Mouse (Mus musculus) frontal cortex, adult (tissue): ENCODE results near the gene Apobec4.
"Not testable (repeated sequence)": the region's sequence is repeated elsewhere in the genome, so short reads cannot be mapped to it uniquely, and the experiment has no call there.

ENCODE experiments used
- ATAC-seq: cut with Nextera tagmentation; 2 replicates; pipeline ENCODE4 v1.9.2; 2017; ENCODE audit warnings: mild to moderate bottlenecking, moderate library complexity, mixed read lengths; ENCODE audit not compliant: low TSS enrichment

Gene Apobec4

DNA sequence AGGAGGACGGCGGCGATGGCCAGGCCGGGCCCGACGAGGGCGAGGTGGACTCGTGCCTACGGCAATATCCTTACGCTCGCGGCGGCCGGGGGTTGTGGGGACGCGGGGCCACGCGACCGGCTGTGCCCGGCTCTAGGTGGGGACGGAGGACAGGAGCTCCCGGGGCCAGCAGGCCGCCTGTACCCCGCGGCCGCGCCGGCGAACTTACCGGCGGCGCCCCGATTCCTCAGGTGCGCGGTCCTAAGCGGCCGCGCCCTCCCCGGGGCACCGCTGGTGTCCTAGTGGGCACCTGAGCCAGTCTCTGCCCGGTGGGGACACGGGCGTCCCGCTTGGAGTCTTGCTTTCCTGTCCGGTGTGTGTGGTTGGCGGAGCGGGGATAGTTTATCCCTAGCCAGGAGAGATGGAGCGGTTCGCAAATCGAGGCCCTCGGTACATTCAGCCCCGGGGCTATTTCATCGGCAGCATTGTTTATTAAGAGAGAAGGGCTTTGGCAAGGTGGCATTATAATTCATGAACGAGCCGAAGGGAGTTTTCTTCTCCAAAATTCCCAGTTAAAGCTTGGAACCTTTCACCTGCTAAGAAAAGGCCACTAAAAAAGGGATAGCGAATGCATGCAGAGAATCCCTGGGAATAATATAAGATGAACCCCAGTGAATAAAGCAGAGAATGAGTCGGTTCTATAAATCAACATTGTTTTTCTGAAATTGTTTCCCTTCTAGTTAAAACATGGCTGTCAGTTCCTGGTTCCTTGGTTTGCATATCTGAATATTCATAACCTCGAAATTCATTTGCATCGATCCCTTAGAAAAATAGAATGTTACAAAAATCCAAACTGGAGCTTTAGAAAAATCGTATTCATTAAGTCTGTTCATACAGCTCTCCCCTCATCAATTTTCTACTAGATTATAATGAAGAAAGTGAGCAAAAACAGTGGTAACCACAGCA lies 16.7 kb downstream of the Apobec4 start:
- ATAC-seq = peak; percentile 26

DNA sequence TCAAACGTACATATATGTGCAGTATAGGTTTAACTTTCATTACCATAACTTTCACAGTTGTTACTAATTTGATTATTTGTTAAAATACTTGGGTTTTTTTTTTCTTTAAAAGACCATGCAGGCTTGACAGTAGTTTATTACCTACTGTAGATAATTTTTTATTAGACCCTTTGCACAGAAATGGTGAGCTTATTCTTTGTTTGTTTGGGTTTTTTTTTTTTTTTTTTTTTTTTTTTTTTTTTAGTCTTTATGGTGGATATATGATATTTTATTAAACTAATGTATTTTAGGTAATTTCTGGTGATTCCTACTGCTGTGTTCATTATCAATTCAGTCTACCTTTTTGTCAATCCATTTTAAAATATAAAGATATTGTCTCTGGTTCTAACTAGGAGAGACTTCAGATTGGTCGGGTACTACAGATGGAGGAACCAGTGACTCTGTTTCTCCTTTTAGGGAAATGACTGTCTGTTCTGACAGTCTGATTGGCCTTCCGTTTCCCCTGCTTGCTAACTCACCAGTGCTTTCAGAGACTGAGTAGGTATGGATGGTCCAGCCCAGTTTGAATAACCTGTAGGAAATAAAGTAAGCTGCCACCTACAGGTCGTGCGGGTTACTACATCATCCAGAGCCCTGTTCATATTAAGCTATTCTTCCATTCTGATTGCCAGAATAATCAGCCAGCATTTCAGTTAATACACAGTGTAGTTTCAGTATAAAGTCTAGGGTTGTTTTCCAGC lies 17.6 kb downstream of the Apobec4 start:
- peak; percentile 36 for ATAC-seq

DNA sequence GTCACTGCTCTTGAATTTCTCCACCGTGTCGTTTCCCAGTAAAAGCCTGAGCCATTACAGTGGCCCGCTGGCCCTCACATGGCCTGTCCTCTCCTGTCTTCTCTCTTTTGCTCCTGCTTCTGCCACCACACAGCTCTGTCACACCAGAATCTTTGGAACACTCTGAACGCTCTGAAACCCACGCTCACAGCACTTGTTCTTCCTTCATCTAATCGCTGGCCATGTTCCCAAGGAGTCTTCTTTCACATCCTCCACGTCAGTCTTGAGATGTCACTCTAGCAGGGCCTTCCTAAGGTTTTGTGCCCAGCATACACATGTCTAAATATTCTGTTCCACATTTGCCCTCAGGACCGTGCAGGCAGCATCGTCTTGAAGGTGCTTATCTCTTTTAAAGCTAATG lies 20.7 kb downstream of the Apobec4 start:
- peak; percentile 35; the same call in 1 of the 2 replicates for ATAC-seq

DNA sequence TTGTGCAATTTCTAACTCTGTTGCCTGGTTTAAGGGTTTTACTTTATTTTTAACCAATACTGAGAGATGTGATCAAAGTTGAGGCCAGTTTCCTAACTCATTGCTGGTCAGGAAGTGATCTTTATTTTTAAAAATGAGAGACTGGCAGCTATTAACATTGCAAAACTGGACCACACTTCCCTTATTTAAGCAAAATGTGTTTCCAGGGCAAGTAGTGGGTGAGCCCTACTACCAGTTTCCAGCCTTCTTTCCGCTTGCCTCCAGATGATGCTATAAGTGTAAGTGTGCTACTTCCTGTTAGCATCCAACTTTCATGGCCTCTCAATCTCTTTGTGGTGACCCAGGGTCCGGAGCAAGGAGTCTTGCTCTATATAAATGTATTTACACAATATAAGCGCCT lies 24.2 kb downstream of the Apobec4 start:
- not testable (repeated sequence) for ATAC-seq

DNA sequence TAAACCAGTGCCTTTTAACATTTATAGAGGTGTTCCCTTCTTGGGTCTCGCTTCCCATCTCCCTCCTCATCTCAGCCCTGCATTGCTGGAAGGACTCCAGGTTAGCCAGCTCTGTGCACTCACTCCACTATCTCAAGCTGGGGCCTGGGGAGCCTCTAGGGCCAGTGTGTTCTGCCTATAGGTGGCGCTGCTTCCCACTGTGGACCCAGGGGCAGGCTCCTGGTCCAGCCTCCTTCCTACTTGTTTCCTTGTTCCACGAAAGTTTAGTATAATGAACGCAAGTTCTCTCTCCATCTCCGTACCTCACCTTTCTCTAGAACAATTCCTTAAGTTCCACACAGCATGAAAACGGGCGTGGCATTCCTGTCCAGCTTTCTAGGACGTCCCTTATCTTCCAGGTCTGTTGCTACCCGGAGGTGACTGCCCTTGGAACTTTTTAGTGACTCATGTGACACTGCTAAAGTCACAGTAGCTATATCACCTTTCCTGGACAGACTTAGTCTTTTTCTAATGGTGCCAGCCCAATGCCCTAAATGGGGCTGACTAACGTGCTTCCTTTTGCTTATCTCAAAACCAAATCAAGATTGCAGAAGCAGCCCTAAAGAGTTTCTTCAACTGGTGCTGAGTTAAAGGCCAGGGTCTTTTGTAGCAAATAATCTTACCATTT lies 28.9 kb downstream of the Apobec4 start:
- ATAC-seq = peak; percentile 86

DNA sequence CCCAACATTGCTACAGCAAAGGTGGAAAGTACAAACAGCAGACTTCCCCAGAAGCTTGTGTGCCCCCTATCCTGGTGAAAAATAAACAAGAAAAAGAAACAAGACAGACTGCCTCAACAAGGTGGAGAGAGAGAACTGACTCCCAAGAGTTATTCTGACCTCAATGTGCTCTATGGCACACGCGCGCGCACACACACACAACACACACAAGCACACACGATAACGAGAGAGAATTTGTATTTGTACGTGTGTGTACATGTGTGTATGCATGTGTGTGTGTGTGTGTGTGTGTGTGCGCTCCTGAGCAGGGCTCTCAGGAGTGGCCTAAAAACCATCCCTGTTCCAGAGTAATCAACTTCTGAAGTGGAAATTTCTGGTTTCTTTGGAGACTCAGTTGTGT lies 34.3 kb downstream of the Apobec4 start:
- no peak for ATAC-seq

DNA sequence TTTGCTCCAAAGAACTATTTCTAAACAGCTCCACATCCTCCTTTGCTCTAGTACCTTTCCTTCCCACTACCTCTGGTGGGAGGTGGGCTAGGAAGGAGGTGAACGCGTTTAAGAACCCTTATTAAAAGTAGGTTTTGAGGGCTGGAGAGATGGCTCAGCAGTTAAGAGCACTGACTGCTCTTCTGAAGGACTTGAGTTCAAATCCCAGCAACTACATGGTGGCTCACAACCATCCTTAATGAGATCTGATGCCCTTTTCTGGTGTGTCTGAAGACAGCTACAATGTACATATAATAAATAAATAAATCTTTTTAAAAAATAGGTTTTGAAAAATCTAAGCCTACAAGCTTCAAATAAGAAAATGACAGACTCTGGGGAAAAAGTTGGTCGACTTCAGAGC lies 35.1 kb downstream of the Apobec4 start:
- ATAC-seq = not testable (repeated sequence)

DNA sequence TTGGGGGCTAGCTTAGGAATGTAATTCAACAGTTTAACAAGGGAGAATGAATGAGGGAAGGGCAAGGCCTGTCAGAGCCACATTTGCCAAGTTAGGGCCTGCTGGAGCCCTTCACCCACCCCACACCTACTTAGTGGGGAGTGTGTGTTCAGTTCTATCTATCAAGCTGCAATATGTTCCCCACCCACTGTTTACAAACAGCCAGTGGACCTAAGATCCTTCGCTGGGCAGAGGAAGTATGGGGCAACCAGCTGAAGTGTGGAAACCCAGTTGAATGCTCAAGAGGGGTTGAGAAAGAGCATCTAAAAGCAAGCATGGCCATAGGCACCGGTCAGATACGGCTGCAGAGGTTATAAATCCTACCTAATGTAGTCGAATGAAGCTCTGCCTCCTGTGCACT lies 36.6 kb downstream of the Apobec4 start:
- no peak for ATAC-seq

DNA sequence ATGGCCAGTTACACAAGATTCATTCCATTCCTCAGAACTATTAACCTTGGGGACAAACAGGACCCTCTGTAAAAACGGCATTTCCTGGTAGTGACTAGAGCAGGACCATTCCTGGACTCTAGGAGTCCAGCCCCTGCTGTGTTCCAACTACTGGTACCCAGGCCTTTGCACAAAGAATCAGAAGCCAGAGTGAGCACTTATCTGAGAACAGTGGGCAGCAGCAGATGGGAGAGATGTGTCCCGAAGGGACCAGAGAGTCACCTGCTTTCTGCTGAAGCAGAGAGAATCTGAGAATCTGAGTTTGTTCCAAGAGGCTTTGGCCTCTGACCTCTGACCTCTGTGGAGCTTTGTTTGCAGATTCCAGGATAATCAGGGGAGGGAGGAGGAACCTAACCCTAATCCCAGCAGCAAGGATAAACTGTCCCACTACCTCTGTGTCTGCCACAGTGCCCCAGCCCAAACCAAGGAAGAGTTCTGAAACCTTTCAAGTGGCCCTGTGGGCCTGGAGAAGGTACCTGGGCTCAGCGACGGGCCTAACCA lies 37.8 kb downstream of the Apobec4 start:
- ATAC-seq = no peak

DNA sequence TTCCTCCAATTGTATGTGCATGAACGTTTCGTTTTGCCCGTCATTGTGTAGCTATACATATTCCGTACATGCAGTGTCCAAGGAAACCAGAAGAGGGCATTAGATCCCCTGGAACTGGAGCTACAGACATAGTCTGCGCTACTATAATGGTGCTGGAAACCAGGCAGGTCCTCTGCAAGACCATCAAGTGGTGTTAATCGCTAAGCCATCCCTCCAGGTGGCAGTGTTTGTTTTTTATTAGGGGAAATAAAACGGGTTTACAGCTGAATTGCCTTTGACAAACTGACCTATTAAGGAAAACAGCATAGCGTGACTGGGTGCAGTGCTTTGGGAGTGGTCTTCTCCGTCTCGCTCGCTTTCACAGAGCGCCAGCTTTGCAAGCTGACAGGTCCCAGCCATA lies 39.9 kb downstream of the Apobec4 start:
- 0 out of 2 replicates have a peak, but pooled peaks have one; percentile 47 for ATAC-seq

DNA sequence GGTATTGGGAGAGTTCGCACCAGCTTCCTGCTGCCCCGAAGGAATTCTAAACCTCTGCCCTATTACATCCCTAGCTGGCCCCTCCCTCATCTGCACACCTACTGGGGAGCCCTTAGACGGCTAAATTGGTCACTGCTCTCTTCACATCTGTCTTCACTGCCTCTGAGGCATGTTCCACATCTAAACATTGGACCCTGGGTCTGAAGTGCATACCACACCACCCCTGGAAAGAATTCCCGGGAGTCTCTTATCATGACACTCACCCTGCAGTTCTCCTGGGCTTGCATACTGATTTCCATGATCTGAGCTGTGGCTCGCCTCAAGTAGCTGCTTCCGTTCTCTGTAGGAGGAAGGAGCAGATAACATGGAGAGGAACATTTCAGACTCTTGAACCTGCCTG lies 40.5 kb downstream of the Apobec4 start:
- no peak for ATAC-seq

DNA sequence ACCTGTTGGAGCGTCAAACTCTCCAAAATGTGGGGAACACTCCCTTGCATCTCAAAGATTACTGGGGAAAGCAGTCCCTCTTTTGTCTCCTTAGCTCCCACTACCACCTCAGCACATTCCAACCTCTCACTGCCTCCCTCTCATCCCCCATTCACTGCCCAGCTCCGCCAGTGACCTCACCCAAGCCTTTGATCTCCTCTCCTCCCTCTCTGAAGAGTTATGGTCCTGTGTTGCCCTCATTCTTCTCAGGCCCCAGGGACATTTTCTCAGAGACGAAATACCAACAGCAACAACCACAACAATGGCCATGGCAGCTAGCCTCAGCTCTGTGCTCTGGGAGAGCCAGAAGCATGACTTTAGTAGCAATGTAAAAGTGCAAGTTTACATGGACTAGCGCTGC lies 40.9 kb downstream of the Apobec4 start:
- no peak for ATAC-seq

DNA sequence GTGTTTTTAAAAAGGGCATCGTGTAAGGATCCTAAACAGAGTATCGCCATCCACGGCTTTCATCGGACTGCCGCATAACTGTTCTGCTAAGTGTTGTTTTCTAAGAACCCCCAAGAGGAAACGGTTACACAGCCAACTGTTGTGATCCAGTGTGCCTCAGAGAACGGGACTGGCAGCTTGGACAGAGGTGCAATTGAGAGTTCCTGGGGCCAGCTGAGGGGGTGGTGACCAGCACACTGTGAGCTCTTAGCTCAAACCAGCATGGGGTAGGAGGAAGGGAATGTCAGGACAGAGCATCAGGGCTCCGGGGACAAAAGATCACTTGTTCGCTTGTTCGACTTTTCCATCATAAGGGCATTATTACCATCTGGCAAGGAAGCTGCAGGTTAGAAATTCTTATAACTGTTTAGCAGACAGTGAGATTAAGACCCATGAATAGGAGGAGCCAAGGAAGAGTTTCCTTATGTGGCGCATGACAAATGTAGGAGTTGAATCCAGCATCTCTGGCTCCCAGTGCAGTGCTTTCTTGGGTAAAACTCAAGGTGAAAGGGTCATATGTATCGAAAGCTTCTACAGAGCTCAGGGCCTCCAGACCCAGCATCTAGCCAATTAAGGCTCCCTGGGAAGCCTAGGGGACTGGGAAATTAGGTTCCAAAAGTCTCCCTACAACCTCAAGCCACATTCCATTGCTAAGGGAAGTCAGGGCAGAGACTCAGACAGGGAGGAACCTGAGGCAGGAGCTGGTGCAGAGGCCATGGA lies 42.6 kb downstream of the Apobec4 start:
- ATAC-seq = peak; percentile 78

DNA sequence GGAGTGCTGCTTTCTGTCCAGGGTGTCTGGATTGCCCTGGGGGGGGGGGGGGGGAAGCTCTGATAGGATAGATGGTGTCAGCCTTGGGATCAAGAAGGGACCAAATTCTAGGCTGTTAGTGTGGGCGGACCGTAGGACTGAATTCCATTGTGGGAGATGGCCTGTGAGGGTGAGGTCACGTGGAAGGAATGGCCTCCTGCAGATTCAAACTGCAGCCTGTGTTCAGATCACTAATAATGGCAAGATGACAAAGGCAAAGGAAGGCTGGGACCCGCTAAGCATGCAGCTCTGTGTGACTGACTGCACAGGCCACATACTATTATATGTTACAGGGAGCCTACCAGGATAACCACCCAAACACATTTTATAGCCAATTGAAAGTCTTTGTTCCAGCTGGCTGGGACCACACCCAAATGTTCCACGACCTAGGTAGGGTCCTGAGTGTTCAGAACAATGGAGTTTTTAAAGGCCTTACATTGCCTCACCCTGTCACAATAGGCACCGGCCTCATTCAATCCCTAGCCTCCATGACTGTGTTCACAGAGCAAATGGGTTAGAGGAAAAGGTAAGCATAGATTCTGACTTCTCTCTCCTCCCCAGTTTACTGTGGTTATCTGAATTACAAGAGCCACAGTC lies 43.3 kb downstream of the Apobec4 start:
- no peak for ATAC-seq

DNA sequence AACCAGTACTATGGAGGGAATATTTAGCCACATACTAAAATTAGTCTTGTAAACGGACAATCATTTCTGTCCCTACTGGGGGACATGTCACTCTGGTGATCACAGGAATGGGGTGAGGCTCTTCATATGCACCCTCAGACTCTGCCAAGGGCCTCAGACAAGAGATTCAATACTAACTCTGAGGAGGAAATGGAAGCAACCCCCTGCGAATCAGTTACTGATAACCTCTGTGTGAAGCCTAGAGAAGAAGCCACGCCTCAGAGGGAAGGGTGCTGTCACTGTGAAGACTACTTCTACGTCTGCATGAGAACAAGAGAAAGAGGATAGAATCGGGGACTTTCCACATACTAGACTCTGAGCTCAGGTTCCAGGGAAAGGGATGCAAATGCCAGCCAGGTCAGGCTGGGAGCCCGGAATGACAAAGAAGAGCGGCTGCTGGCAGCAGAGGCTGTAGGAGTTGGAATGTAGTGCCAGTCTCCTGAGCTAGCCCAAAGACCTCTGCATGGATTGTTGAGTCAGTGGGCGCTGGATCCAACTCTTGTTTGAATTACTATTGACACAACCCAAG lies 45.4 kb downstream of the Apobec4 start:
- no peak for ATAC-seq

DNA sequence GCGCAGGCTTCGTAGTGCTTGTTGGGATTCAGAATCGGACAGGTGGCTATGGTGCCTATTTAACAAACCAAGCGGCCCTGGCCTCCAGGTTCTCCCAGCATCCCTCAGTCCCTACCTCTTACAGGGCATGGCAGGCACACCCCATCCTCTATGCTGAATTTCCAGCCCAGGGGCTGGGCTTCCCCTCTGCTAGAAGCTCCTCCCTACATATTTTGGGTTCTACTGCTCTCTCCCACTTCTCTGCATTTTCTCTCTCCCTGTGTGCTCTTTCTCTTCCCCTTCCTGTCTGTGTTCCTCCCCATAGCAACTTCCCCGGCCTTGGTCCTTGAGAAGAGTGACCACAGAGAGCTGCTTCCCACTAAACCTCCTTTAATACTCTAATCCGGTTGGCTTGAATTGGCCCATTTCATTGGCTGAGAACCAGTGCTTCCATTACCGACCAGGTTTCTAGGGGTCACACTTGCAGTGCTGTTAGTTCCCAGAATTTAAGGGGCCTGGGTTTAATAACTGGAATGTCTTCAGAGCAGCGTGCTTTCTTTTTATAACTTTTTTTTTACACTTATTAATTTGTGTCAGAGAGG lies 46.4 kb downstream of the Apobec4 start:
- ATAC-seq = no peak

DNA sequence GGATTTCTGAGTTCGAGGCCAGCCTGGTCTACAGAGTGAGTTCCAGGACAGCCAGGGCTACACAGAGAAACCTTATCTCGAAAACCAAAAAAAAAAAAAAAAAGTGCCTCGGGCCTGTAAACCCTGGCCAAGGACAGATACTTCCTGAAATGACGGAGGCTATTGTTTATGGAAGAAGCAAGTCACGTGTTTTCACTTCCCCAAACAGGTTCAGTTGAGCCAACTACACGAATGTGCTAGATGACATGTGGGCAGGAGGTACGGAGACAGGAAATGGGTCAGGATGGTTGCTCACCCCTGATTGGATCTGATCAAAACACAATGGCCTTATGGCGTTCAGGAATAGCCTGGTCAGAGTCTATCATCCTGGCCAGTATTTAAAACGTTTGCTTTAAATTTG lies 47.8 kb downstream of the Apobec4 start:
- no peak for ATAC-seq

DNA sequence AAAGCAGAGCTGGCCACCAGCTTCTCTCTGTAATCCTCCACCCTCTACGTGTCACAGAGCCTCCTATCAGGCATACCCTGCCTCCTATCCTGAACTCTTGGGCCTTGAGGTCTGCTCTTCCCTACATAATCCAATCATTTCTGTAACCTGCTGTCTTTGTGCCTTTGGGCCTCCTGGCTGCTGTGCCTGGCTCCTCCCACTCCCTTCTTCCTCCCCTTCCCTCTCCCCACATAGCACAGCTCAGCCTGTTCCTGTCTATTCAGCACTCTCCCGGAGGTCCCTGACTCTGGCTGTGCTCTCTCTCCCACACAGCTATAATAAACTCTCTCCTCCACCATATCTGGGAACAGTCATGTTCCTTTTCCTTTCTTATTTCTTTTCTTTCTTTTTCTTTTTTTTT lies 49.5 kb downstream of the Apobec4 start, which contains the start of gene Ncf2:
Ncf2 (plus strand) TSS at position 298 of the 400 bp plus-strand sequence.
- ATAC-seq = peak; percentile 91

DNA sequence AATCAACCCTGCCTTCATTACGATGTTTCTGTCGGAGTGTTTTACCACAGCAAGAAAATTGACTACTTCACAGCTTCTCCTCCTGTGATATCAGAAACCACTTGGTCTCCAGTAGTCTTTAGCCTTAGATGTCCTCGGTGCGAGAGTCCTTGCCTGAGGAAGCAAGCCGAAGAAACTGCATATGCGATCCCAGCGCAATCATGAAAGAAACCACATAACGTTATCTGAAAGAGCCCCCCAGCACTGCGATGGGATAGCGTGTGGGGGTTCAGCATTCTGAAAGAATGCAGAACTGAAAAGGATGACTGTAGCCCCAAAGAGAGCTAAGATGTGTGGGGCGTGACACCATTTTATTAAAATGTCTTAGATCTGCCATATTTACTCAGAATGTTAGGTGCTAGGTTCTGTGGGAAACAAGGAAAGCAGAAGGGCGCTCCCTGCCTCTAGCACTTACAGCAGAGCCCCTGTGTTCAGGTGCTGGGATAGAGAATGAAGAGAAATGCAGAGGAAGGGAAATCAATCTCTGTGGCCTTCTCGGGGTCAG lies 50.4 kb downstream of the Apobec4 start:
- ATAC-seq = no peak

DNA sequence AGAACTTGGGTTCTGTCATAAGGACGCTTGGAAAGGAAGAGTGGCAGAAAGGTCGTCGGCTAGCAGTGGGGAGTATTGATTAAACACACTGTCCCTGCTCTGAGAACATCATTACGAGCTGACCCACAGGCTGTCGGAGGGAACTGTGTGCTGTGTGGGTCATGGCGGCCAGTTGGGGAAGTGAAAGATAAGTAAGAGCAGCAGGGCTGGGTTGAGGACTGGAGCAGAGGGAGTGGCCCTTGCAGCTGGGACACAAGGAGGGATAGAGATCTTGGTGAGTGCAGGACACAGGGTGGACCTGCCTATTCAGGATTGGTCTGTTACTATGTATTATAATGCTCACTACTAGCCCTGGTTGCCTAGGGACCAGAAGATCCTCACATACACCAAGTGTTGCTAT lies 54.6 kb downstream of the Apobec4 start:
- ATAC-seq = no peak
